Mouse (Mus musculus): ENCODE measurements around the gene Cd24a.

- TF ChIP-seq POLR2A (IDR thresholded peaks at IDR 0.05; ENCODE audit: borderline replicate concordance, low read depth, low read length) (no peak), CTCF (IDR thresholded peaks at IDR 0.05; ENCODE audit: low read depth, low read length) (no peak)
These were observed 2.6 kb downstream of the Cd24a start for GRCm38 (mm10) chr10:43580649-43581078.

Data from bone marrow macrophage, adult 2 months (primary cell).